Mouse (Mus musculus) heart, embryonic 12.5 days (tissue): ENCODE measurements around the gene Srcin1. TPM values are rescaled to one million over a fixed set of nuclear protein-coding genes. Genes with fewer than 3 reads are reported as not detected.

ENCODE experiments used
- ATAC-seq: fragments of 200-750 bp; cut with Nextera tagmentation; 2 replicates; pipeline ENCODE4 v1.8.0; 2017; ENCODE audit warnings: moderate TSS enrichment, moderate library complexity; ENCODE audit not compliant: insufficient number of reproducible peaks, low FRiP score
- H3K27ac ChIP-seq: fragments of 300-500 bp; sonication (generic); 2 replicates; pipeline ENCODE4 v1.5.1; 2016; ENCODE audit warnings: mild to moderate bottlenecking, moderate library complexity; ENCODE audit not compliant: poor library complexity, severe bottlenecking
- H3K27me3 ChIP-seq: fragments of 300-500 bp; sonication (generic); replicated peaks from 2 replicates; pipeline ENCODE4 v1.6.1; 2016; ENCODE audit warnings: mild to moderate bottlenecking, moderate library complexity
- H3K36me3 ChIP-seq: fragments of 300-500 bp; sonication (generic); 2 replicates; pipeline ENCODE4 v1.6.1; 2016; ENCODE audit warnings: mild to moderate bottlenecking, moderate library complexity
- H3K4me1 ChIP-seq: fragments of 300-500 bp; sonication (generic); replicated peaks from 2 replicates; pipeline ENCODE4 v1.6.1; 2016; ENCODE audit warnings: mild to moderate bottlenecking
- H3K4me2 ChIP-seq: fragments of 300-500 bp; sonication (generic); 2 replicates; pipeline ENCODE4 v1.6.1; 2016; ENCODE audit warnings: mild to moderate bottlenecking, moderate library complexity
- H3K4me3 ChIP-seq: fragments of 300-500 bp; sonication (generic); 2 replicates; pipeline ENCODE4 v1.5.1; 2016; ENCODE audit warnings: mild to moderate bottlenecking
- H3K9ac ChIP-seq: fragments of 300-500 bp; sonication (generic); 2 replicates; pipeline ENCODE4 v1.6.1; 2016; ENCODE audit warnings: mild to moderate bottlenecking, moderate library complexity
- H3K9me3 ChIP-seq: fragments of 300-500 bp; sonication (generic); replicated peaks from 2 replicates; pipeline ENCODE4 v1.6.1; 2016; ENCODE audit warnings: mild to moderate bottlenecking, moderate library complexity
- WGBS: fragments of 180-500 bp; shearing (Covaris S2); methylation state at CpG from one replicate; pipeline ENCODE4 v1.1.7; 2016; 5-methylcytosine and 5-hydroxymethylcytosine counted together
- polyA plus RNA-seq: library from polyadenylated mRNA; unstranded; fragments of >200 nt; fragmentation: Nextera tagmentation; extraction: Ambion mirVana; gene quantifications from 2 replicates; pipeline ENCODE4 v1.2.1, GENCODE M21; 2016

Srcin1 gene
- polyA plus RNA-seq, 1 experiment from 2014 or later = not detected

- no peak overlapping the region for H3K27ac ChIP-seq
- 0 out of 2 replicates have a peak, but pooled peaks cover 7% of the 10 kb centered on the region for H3K4me1 ChIP-seq
- no peak overlapping the region for H3K4me2 ChIP-seq
- no peaks in the 10 kb centered on the region for H3K27me3 ChIP-seq
- WGBS = 92% methylated on average over 10 of the region's 10 CpGs
- H3K4me3 ChIP-seq = no peak overlapping the region
- no peak for ATAC-seq
- H3K36me3 ChIP-seq = peaks cover 94% of the 10 kb centered on the region
- no peak overlapping the region for H3K9ac ChIP-seq
- no peaks in the 10 kb centered on the region for H3K9me3 ChIP-seq
Measured at GRCm38 (mm10) chr11:97479085-97479484, 96.9 kb downstream of the Srcin1 start.

GRCm38 (mm10) chr11:97478345-97478744 lies 97.6 kb downstream of the Srcin1 start:
- no peak overlapping the region for H3K4me2 ChIP-seq
- H3K27me3 ChIP-seq = no peaks in the 10 kb centered on the region
- ATAC-seq = no peak
- no peak overlapping the region for H3K9ac ChIP-seq
- H3K4me1 ChIP-seq = 0 out of 2 replicates have a peak, but pooled peaks cover 7% of the 10 kb centered on the region
- no peaks in the 10 kb centered on the region for H3K9me3 ChIP-seq
- no peak overlapping the region for H3K4me3 ChIP-seq
- WGBS = 90% methylated on average over 6 of the region's 6 CpGs
- H3K27ac ChIP-seq = no peak overlapping the region
- H3K36me3 ChIP-seq = peaks cover 99% of the 10 kb centered on the region

- Histone ChIP-seq H3K4me2 (no peak overlapping the region), H3K36me3 (peaks cover 99% of the 10 kb centered on the region), H3K27ac (no peak overlapping the region), H3K9me3 (no peaks in the 10 kb centered on the region), H3K27me3 (no peaks in the 10 kb centered on the region), H3K4me3 (no peak overlapping the region), H3K4me1 (0 out of 2 replicates have a peak, but pooled peaks cover 7% of the 10 kb centered on the region), H3K9ac (0 out of 2 replicates have a peak overlapping the region, but pooled peaks have one; percentile 16)
- ATAC-seq = no peak
- WGBS = 77% methylated on average over 7 of the region's 7 CpGs
Measured at GRCm38 (mm10) chr11:97477431-97477830, 98.6 kb downstream of the Srcin1 start.

GRCm38 (mm10) chr11:97476334-97477095 lies 99.5 kb downstream of the Srcin1 start:
- 0 out of 2 replicates have a peak, but pooled peaks have one; percentile 27 for ATAC-seq
- Histone ChIP-seq H3K4me2 (no peak overlapping the region), H3K27me3 (no peaks in the 10 kb centered on the region), H3K4me3 (no peak overlapping the region), H3K36me3 (peaks cover 99% of the 10 kb centered on the region), H3K27ac (no peak overlapping the region), H3K4me1 (no peaks in the 10 kb centered on the region), H3K9me3 (no peaks in the 10 kb centered on the region), H3K9ac (no peak overlapping the region)
- 74% methylated on average over 8 of the region's 8 CpGs for WGBS

GRCm38 (mm10) chr11:97471276-97471675 lies 104.7 kb downstream of the Srcin1 start:
- peaks cover 97% of the 10 kb centered on the region for H3K36me3 ChIP-seq
- H3K9me3 ChIP-seq = no peaks in the 10 kb centered on the region
- H3K4me3 ChIP-seq = no peak overlapping the region
- 90% methylated on average over 6 of the region's 6 CpGs for WGBS
- no peaks in the 10 kb centered on the region for H3K27me3 ChIP-seq
- ATAC-seq = no peak
- peaks cover 8% of the 10 kb centered on the region; the same call in 1 of the 2 replicates for H3K4me1 ChIP-seq
- no peak overlapping the region for H3K27ac ChIP-seq
- no peak overlapping the region for H3K4me2 ChIP-seq
- no peak overlapping the region for H3K9ac ChIP-seq

- 92% methylated on average over 7 of the region's 7 CpGs for WGBS
- H3K4me3 ChIP-seq = no peak overlapping the region
- no peaks in the 10 kb centered on the region for H3K9me3 ChIP-seq
- H3K36me3 ChIP-seq = peaks cover 97% of the 10 kb centered on the region
- H3K4me2 ChIP-seq = no peak overlapping the region
- no peak for ATAC-seq
- peaks cover 8% of the 10 kb centered on the region; the same call in 1 of the 2 replicates for H3K4me1 ChIP-seq
- no peak overlapping the region for H3K27ac ChIP-seq
- no peak overlapping the region for H3K9ac ChIP-seq
- H3K27me3 ChIP-seq = no peaks in the 10 kb centered on the region
Measured at GRCm38 (mm10) chr11:97469828-97470227, 106.2 kb downstream of the Srcin1 start.

- no peaks in the 10 kb centered on the region for H3K9me3 ChIP-seq
- H3K4me2 ChIP-seq = no peak overlapping the region
- H3K4me1 ChIP-seq = peaks cover 8% of the 10 kb centered on the region; the same call in 1 of the 2 replicates
- no peak overlapping the region for H3K9ac ChIP-seq
- H3K36me3 ChIP-seq = peaks cover 97% of the 10 kb centered on the region
- peak; percentile 42; the same call in 1 of the 2 replicates for ATAC-seq
- 53% methylated on average over 14 of the region's 14 CpGs for WGBS
- no peak overlapping the region for H3K27ac ChIP-seq
- H3K27me3 ChIP-seq = no peaks in the 10 kb centered on the region
- no peak overlapping the region for H3K4me3 ChIP-seq
Measured at GRCm38 (mm10) chr11:97468639-97469287, 107.2 kb downstream of the Srcin1 start.

GRCm38 (mm10) chr11:97466444-97467160 lies 109.4 kb downstream of the Srcin1 start:
- H3K9ac ChIP-seq = 0 out of 2 replicates have a peak overlapping the region, but pooled peaks have one; percentile 8
- ATAC-seq = no peak
- H3K4me3 ChIP-seq = no peak overlapping the region
- no peak overlapping the region for H3K27ac ChIP-seq
- H3K9me3 ChIP-seq = no peaks in the 10 kb centered on the region
- H3K4me1 ChIP-seq = peaks cover 8% of the 10 kb centered on the region; the same call in 1 of the 2 replicates
- H3K4me2 ChIP-seq = no peak overlapping the region
- 82% methylated on average over 10 of the region's 10 CpGs for WGBS
- H3K36me3 ChIP-seq = peaks cover 98% of the 10 kb centered on the region
- H3K27me3 ChIP-seq = no peaks in the 10 kb centered on the region

GRCm38 (mm10) chr11:97465957-97466356 lies 110.0 kb downstream of the Srcin1 start:
- H3K36me3 ChIP-seq = peaks cover 98% of the 10 kb centered on the region
- H3K9me3 ChIP-seq = no peaks in the 10 kb centered on the region
- no peak overlapping the region for H3K4me2 ChIP-seq
- peaks cover 8% of the 10 kb centered on the region; the same call in 1 of the 2 replicates for H3K4me1 ChIP-seq
- H3K27ac ChIP-seq = no peak overlapping the region
- 0 out of 2 replicates have a peak overlapping the region, but pooled peaks have one; percentile 8 for H3K9ac ChIP-seq
- H3K27me3 ChIP-seq = no peaks in the 10 kb centered on the region
- no peak overlapping the region for H3K4me3 ChIP-seq
- 91% methylated on average over 12 of the region's 12 CpGs for WGBS
- ATAC-seq = no peak

- no peak overlapping the region for H3K4me2 ChIP-seq
- peaks cover 8% of the 10 kb centered on the region; the same call in 1 of the 2 replicates for H3K4me1 ChIP-seq
- WGBS = 91% methylated on average over 4 of the region's 4 CpGs
Measured at GRCm38 (mm10) chr11:97463991-97464390, 112.0 kb downstream of the Srcin1 start.

More at GRCm38 (mm10) chr11:97463991-97464390, 112.0 kb downstream of the Srcin1 start:
- no peak overlapping the region for H3K27ac ChIP-seq
- H3K27me3 ChIP-seq = no peaks in the 10 kb centered on the region
- ATAC-seq = peak; percentile 4; the same call in 1 of the 2 replicates
- H3K36me3 ChIP-seq = peaks cover 98% of the 10 kb centered on the region
- H3K4me3 ChIP-seq = no peak overlapping the region
- no peaks in the 10 kb centered on the region for H3K9me3 ChIP-seq
- no peak overlapping the region for H3K9ac ChIP-seq
